Mouse (Mus musculus) erythroblast, embryonic 14.5 days (primary cell): ENCODE measurements around the gene Plpp7. TPM values are rescaled to one million over a fixed set of nuclear protein-coding genes. Genes with fewer than 3 reads are reported as not detected.

ENCODE experiments used
- H3K27me3 ChIP-seq: 2 replicates; pipeline ENCODE4 v1.6.1; 2012; ENCODE audit warnings: inconsistent platforms; ENCODE audit not compliant: control insufficient read depth
- H3K36me3 ChIP-seq: 2 replicates; pipeline ENCODE4 v1.6.1; 2012; ENCODE audit warnings: mild to moderate bottlenecking, inconsistent platforms; ENCODE audit not compliant: control insufficient read depth
- H3K4me1 ChIP-seq: 2 replicates; pipeline ENCODE4 v1.6.1; 2012; ENCODE audit warnings: inconsistent platforms; ENCODE audit not compliant: control insufficient read depth
- H3K4me3 ChIP-seq: replicated peaks from 2 replicates; pipeline ENCODE3; 2012; ENCODE audit warnings: moderate library complexity, mild to moderate bottlenecking, inconsistent platforms
- H3K9me3 ChIP-seq: 2 replicates; pipeline ENCODE4 v1.6.1; 2012; ENCODE audit warnings: low read length, inconsistent platforms, mixed read lengths; ENCODE audit not compliant: control insufficient read depth
- GATA1 ChIP-seq: IDR thresholded peaks from 2 replicates; pipeline ENCODE4 v1.6.1; 2012; ENCODE audit warnings: low read length, inconsistent platforms, mixed read lengths
- TAL1 ChIP-seq: IDR thresholded peaks from 3 replicates; pipeline ENCODE4 v1.6.1; 2012; ENCODE audit warnings: low read length, inconsistent platforms, mixed read lengths
- polyA plus RNA-seq: library from polyadenylated mRNA; stranded (reverse); fragments of >175 nt; gene quantifications from 2 replicates; pipeline ENCODE4 v1.2.3, GENCODE M21; 2012

The Plpp7 gene
- 0.32 and 0.48 TPM in 2 replicates for polyA plus RNA-seq

GRCm38 (mm10) chr2:32095351-32096121 lies at the start of gene Plpp7:
TSS of gene Plpp7 (plus strand) at chr2:32095528.
- Histone ChIP-seq H3K36me3 (peaks cover 7% of the 10 kb centered on the region; the same call in 1 of the 2 replicates), H3K27me3 (peaks cover 4% of the 10 kb centered on the region; the same call in 1 of the 2 replicates), H3K4me3 (peak within 1 kb of the TSS; percentile 46), H3K9me3 (0 out of 2 replicates have a peak, but pooled peaks cover 3% of the 10 kb centered on the region), H3K4me1 (peaks cover 73% of the 10 kb centered on the region)
- TF ChIP-seq TAL1 (no peak), GATA1 (no peak)

- peaks cover 5% of the 10 kb centered on the region for H3K4me1 ChIP-seq
- H3K36me3 ChIP-seq, result peaks cover 95% of the 10 kb centered on the region
- no peak for TF ChIP-seq GATA1
- TF ChIP-seq TAL1, result no peak
- H3K9me3 ChIP-seq, result no peaks in the 10 kb centered on the region
- H3K4me3 ChIP-seq, result no peak overlapping the region
- no peaks in the 10 kb centered on the region for H3K27me3 ChIP-seq
Measured at GRCm38 (mm10) chr2:32046009-32046408, 49.3 kb upstream of the Plpp7 start.

- peaks cover 95% of the 10 kb centered on the region for H3K36me3 ChIP-seq
Measured at GRCm38 (mm10) chr2:32047323-32047722, 48.0 kb upstream of the Plpp7 start.

GRCm38 (mm10) chr2:32051791-32052190 lies 43.5 kb upstream of the Plpp7 start:
- no peak overlapping the region for H3K4me3 ChIP-seq
- no peaks in the 10 kb centered on the region for H3K27me3 ChIP-seq
- TF ChIP-seq GATA1 (no peak), TAL1 (no peak)
- no peaks in the 10 kb centered on the region for H3K9me3 ChIP-seq
- H3K4me1 ChIP-seq, result peaks cover 20% of the 10 kb centered on the region
- peaks cover 76% of the 10 kb centered on the region for H3K36me3 ChIP-seq

More at GRCm38 (mm10) chr2:32047323-32047722, 48.0 kb upstream of the Plpp7 start:
- Histone ChIP-seq H3K27me3 (no peaks in the 10 kb centered on the region), H3K4me1 (peaks cover 2% of the 10 kb centered on the region; the same call in 1 of the 2 replicates), H3K9me3 (no peaks in the 10 kb centered on the region), H3K4me3 (no peak overlapping the region)
- no peak for TF ChIP-seq GATA1
- no peak for TF ChIP-seq TAL1

- Histone ChIP-seq H3K4me3 (no peak overlapping the region), H3K4me1 (peaks cover 27% of the 10 kb centered on the region), H3K27me3 (no peaks in the 10 kb centered on the region), H3K9me3 (no peaks in the 10 kb centered on the region), H3K36me3 (peaks cover 69% of the 10 kb centered on the region)
- TF ChIP-seq GATA1 (no peak), TAL1 (no peak)
Measured at GRCm38 (mm10) chr2:32052418-32052817, 42.9 kb upstream of the Plpp7 start.

- H3K36me3 ChIP-seq, result peaks cover 53% of the 10 kb centered on the region
- H3K27me3 ChIP-seq, result no peaks in the 10 kb centered on the region
- no peak for TF ChIP-seq TAL1
- no peak for TF ChIP-seq GATA1
- H3K9me3 ChIP-seq, result no peaks in the 10 kb centered on the region
- no peak overlapping the region for H3K4me3 ChIP-seq
- peaks cover 55% of the 10 kb centered on the region for H3K4me1 ChIP-seq
Measured at GRCm38 (mm10) chr2:32055357-32055965, 39.9 kb upstream of the Plpp7 start.

- H3K4me1 ChIP-seq, result peaks cover 66% of the 10 kb centered on the region
Measured at GRCm38 (mm10) chr2:32056524-32056923, 38.8 kb upstream of the Plpp7 start.

GRCm38 (mm10) chr2:32057360-32057759 lies 38.0 kb upstream of the Plpp7 start:
- H3K9me3 ChIP-seq, result no peaks in the 10 kb centered on the region
- no peak for TF ChIP-seq TAL1
- no peak for TF ChIP-seq GATA1
- no peaks in the 10 kb centered on the region for H3K27me3 ChIP-seq
- peaks cover 74% of the 10 kb centered on the region for H3K4me1 ChIP-seq
- H3K4me3 ChIP-seq, result no peak overlapping the region
- H3K36me3 ChIP-seq, result peaks cover 49% of the 10 kb centered on the region

More at GRCm38 (mm10) chr2:32056524-32056923, 38.8 kb upstream of the Plpp7 start:
- Histone ChIP-seq H3K36me3 (peaks cover 51% of the 10 kb centered on the region), H3K4me3 (no peak overlapping the region), H3K9me3 (no peaks in the 10 kb centered on the region), H3K27me3 (no peaks in the 10 kb centered on the region)
- no peak for TF ChIP-seq TAL1
- no peak for TF ChIP-seq GATA1

GRCm38 (mm10) chr2:32057794-32058193 lies 37.5 kb upstream of the Plpp7 start:
- no peaks in the 10 kb centered on the region for H3K27me3 ChIP-seq
- peaks cover 50% of the 10 kb centered on the region for H3K36me3 ChIP-seq
- peaks cover 79% of the 10 kb centered on the region for H3K4me1 ChIP-seq
- H3K9me3 ChIP-seq, result no peaks in the 10 kb centered on the region
- H3K4me3 ChIP-seq, result no peak overlapping the region
- TF ChIP-seq TAL1 (no peak), GATA1 (0 out of 2 replicates have a peak, but pooled peaks have one; percentile 54)
